Mouse (Mus musculus): ENCODE measurements around the gene Tenm4.
A peak's percentile ranks its signal among the peaks of the same experiment; 100 is the strongest.

Tenm4 gene

DNA sequence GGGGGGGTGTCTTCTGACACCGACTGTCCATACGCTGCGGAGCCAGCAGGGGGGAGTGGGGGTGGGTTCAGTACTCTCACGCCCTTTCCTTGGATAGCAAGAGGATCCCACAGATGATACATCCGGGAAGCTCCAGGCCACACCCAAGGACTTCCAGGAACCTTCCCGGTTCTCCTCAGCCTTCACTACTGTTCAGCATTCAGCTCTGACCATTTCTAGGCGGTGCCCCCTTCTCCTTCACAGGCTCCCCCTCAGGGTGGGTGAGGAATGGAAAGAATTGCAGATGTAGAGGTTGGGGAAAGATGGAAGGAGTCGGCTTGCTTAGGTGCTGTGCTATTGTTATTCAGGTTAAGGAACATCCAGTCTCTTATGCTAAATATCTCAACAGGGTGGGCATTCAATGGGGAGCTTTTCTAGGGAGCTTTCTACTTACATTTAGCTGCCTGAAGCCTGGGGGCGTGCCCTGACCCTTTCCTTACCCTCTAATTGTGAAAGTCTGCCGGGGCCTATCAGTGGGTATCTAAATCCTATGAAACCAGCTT is 33.8 kb downstream of the Tenm4 start:
- no peak for DNase-seq

GRCm38 (mm10) chr7:96207071-96207470 is 36.0 kb downstream of the Tenm4 start:
- no peak for DNase-seq

DNA sequence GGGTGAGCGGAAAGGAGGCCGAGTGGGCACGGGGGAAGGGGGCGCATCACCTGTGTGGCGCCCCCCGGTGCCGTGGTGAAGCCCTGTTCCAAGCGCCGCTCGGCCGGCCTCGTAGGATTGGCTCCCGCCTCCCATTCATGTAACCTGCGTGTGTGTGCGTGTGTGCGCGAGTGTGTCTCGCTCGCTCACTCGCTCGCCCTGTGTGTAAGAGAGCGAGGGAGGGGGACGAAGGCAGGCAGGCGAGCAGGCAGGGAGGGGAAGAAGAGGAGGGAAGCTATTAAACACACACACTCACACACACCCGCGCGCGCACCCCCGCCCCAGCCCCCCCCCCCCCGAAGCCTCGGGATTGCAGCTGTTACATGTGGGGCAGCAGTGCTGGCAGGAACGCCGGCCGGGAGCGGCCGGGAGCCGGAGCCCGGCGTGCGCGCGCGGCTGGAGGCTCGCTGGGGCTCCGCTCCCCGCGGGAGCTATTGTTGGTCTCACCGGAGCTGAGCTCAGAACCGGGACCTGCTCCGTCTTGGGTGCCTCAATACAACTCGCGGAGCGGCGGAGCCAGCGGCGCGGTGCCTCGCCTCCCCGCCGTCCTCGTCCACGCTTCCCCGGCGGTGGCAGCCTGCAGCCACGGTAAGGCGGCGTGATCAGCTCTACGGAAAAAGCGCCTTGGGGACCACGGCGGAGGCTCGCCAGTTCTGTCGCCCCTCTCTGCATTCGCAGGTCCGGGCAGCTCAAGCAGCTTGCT is 38.9 kb downstream of the Tenm4 start:
- DNase-seq: peak in 1 of 2 experiments; percentile 4

DNA sequence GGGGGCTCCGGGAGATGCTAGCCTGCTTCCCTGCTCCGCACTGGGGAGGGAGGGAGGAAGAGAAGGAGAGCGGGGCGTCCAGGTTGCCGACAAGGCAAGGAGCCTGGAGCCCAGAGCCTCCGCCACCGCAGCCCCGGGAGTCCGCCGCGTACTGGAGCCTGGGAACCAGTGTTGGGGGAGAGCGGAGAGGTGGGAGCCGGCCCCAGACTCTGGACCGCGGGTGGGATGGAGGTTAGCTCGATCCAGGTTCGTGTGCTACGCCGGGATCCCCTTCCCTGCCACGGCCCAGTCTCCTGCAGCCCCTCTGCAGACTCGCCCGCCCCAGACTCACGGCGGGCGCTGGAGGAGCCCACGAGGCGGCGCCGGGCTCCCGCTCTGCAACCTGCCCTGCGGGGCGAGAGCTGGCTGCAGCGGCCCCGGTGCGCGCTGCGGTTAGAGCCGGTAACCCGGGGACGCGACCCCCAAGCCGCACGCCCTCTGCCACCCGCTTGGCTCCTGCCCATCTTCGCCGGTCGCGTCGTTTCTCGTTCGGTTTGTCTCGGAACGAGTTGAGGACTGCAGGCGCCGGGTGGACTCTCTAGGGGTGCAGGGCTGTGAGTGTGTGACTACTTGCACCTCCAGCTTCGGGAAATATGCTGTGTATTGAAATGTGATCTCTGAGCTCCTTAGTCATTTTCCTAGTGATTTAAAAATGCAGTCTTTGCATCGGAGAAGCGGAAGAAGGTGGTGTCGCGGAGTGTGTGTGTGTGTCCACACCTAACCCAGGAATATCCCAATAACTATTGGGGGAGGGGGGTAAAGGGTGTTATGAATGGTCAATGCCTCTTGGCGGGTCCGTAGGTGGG is 39.7 kb downstream of the Tenm4 start:
- peak in 1 of 2 experiments; percentile 5 for DNase-seq

DNA sequence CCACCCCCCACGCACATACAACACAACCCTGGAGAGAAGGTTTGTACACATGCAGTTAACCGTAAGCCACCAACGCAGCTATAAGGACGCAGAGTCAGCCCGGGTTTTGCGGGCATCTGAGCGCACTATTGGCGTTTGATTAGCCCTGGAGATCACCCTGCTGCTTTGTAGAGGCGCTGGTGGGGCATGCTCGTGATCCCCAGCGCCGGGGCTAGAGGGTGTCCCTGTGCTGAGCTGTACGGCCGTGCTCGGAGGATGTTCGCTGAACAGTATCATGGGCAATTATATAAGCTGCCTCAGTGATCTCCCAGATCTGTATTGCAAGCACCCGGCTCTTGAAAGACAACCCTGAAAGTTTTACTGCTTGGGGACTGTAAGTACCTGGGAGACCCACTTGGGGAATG is 40.6 kb downstream of the Tenm4 start:
- DNase-seq: no peak

- no peak for DNase-seq
Measured at GRCm38 (mm10) chr7:96212224-96212591, 41.2 kb downstream of the Tenm4 start.

GRCm38 (mm10) chr7:96212592-96213541 is 41.8 kb downstream of the Tenm4 start:
- peak; percentile 43 to 47 for DNase-seq

- no peak for DNase-seq
Measured at GRCm38 (mm10) chr7:96213741-96214140, 42.7 kb downstream of the Tenm4 start.

- DNase-seq: no peak
Measured at GRCm38 (mm10) chr7:96214876-96215275, 43.8 kb downstream of the Tenm4 start.

DNA sequence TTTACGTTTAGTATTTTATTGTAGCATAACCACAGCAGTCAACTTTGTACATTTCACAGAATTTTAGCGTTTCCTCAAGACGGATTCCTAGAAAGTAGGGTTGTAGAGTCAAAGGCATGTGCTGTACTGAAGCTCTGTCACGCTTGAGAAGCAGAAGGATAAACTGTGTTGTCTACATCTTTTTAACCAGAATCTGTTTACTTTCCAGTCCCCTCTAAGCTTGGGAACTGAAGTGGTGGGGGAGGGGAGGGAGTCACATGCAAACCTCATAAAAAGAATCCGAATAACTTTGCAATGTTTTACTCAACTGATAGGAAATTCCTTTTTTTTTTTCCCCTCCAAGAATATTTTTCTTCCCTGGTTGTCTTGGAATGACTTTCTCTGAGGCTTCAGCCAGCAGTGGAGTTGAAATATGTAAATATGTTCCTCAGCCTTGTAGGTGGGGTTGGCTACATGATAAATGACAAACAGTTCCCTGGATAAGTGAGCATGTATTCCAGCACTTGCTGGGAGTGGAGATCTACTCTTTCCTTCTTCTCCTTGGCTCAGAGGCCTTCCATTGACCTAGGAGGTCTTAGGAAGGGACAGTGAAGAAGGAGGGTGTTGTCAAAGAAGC is 45.0 kb downstream of the Tenm4 start:
- DNase-seq: no peak

- DNase-seq: no peak
Measured at GRCm38 (mm10) chr7:96219386-96219785, 48.3 kb downstream of the Tenm4 start.

GRCm38 (mm10) chr7:96220647-96221046 is 49.6 kb downstream of the Tenm4 start:
- DNase-seq: no peak

DNA sequence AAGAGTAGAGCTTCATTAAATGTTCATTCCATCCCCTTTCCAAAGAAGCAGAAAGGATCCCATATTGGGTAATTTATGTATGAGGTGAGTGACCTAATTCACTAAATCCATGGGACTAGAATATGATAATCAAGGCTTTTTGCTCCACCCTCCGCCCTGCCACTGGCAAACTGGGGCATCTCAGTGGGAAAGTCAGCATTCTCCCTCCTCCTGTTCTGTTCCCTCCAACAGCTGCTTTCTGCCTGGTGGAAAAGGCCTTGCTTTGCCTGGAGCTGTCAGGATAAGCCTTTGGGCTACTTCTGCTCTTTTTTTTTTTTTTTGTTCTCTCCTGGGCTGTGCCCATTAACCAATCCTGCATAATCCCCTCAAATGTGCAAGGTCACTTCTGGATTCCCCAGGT is 51.5 kb downstream of the Tenm4 start:
- DNase-seq: no peak

DNA sequence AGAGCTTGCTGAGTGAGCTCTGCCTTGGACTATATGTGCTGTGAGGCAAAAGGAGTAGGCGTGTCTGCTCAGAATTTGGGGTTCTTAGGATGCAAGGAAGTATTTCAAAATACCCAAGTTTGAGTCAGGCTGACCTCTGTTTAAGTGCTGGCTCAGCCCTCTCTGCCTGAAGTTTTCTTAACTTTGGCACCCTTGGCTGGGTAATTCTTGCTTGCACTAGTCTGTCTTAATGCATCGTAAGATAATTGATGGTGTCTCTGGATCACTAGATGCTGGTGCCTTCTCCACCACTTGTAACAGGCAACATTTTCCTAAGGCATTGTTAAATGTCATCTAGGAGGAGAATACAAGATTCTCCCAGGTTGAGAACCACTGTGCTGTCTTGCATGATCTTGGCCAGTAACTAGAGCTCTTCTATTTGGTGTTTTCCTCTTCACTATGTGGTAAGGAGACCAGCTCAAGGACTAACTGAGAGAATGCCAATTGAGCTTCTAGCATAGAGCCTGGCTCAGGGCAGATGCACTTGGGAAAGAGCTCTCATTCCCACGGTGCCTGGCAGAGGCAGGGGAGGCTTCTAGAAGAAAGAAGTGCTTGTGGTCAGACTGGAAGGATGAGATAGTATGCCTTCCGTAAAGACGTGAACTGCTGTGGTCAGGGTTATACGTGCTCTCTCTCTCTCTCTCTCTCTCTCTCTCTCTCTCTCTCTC is 57.7 kb downstream of the Tenm4 start:
- no peak for DNase-seq

- DNase-seq: no peak
Measured at GRCm38 (mm10) chr7:96230006-96230719, 59.1 kb downstream of the Tenm4 start.

DNA sequence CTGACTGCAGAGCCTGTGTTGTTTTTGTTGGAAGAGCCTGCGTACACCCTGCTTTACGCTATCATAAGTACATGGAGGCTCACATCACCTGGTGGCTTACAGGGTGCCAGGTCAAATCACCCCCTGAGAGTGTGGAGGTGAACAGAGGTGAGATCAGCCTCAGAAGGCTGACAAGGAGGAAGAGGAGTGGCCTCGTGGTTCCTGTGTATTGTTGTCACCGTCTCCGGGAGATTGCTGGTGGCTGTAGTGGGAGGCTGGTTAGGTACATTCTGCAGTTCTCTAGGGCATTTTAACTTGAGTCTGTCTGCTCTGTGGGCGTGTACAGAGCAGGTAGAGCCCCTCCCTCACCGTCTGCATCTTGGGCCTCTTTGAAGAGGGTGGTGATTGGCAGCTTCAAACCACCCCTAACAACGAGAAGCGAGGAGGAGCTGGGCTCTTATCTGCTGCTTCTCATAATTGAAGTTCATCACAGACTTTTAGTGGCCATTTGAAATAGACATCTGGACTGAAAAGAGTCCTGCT is 59.7 kb downstream of the Tenm4 start:
- no peak for DNase-seq

DNA sequence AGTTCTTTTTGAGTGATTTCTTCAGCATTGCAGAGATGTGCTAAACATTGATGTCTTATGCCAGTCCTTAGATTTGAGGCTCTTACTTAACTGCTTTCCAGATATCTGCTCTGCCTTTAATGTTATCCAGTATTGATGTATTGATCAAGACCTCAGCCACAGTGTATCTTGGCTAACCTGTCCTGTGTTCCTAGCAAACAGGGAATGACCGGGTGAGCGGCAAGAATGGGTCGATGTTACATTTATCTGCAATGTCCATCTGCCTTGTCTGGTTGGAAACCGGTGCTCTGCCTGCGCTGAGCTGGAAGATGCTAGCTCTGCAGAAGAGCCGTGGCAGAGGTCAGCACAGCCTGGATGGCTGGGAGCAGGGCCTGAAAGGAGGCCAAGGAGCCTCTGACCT is 64.8 kb downstream of the Tenm4 start:
- no peak for DNase-seq

DNA sequence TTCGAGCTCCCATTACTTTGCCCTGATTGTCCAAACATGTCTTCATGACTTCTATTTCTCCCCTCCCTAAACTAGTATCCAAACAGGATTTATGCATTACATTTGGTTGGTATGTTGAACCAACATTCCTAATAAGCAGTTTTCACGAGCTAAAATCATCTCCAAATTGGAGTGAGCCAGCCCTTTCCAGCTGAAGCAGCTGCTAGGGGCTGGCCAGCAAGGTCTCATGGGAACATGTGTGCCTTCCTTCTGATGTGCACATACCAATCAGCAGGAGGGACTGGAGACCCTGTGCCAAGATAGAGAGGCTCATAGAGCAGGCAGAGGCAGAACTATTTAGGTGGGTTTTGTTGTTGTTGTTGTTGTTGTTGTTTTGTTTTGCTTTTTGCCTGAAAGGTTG is 69.6 kb downstream of the Tenm4 start:
- no peak for DNase-seq

DNA sequence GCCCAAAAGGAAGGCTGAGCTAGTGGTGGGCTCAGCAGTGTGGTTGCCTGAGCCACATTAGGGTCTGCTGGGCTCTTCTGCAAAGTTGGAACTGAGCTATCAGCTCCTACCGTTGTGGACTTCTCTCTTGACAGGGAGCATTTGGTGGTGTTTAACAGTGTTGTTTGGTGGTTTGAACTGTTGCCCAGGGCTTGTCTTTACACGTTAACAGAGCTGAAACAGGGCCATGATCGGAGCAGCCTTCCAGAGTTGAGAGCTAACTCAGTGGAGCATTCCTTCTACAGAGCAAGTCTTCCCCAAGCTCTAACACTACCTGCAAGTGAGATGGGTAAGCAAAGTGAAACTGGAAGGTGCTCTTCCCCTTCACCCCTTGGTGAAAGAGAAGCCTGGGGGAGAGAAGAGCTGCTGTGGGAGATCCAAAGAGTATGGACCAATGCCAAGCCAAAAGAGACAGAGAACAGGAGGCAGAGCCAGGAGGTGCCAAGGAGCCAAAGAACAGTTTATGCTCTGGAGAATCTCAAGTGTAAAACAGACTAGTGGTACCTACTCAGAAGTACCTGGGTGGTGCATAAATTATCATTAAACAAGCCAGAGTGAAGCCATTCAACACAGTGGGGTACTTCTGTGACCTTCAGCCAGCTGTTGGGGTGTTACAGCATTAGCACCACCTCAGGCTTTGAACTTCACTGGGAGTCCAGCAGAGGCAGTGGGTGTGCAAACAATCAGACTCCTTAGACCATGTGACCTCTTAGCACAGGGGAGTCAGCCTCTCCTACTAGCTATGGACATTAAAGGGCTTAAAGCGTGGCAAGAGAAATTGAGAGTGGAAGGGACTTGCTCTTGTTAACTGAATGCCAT is 71.5 kb downstream of the Tenm4 start:
- no peak for DNase-seq

GRCm38 (mm10) chr7:96244796-96245195 is 73.8 kb downstream of the Tenm4 start:
- DNase-seq: no peak

Data from lung, adult 18-20 months (tissue).